Mouse (Mus musculus): ENCODE measurements around the gene Psmd1. TPM values are rescaled to one million over a fixed set of nuclear protein-coding genes. Genes with fewer than 3 reads are reported as not detected.
A peak's percentile ranks its signal among the peaks of the same experiment; 100 is the strongest.
"Not testable (repeated sequence)": the region's sequence is repeated elsewhere in the genome, so short reads cannot be mapped to it uniquely, and the experiment has no call there.

Psmd1 gene
- total RNA-seq (2021), result 100 to 1,000 TPM in 1 of 2 experiments, 10 to 100 TPM in 1; 97.9 to 109 TPM

DNA sequence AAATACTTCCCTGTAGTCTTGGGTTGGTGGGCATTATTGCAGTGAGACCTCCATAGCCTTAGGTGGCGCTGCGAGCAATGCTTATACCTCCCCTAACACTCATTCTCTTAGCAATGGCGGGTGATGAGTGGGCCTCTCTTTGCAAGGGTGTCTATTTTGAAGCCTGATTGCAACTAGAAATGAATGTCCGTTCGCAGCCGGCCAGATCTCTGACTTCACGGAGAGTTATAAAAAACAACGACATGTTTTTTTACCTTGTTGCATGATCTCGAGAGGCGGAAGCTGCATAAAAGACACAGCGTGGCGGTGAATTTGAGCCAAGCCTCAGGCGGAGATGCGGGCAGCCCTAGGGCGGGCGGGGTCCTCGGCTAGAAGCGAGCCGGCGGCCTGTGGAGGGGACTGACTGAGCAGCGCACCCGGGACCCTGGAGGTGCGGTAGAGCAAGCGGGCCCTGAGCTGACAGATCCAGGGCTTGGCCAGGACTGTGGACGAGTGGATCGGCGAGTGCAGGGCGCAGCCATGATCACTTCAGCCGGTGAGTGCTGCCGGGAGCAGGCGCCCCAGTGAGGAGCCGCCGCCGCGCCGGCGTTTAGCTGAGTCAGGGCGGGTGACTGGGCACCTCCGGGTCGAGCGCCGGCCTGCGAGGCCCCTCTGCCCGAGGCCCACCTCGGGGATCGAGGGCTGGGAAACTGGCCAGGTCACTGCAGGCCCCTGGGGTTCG is at the start of gene Psmd1:
Gene Psmd1, plus strand, starts transcription at position 117 of the 721 bp plus-strand sequence.
- peak; percentile 89 to 93 for DNase-seq (ENCODE audit: extremely low spot score in 1 of 2, low spot score in 1 of 2)

DNA sequence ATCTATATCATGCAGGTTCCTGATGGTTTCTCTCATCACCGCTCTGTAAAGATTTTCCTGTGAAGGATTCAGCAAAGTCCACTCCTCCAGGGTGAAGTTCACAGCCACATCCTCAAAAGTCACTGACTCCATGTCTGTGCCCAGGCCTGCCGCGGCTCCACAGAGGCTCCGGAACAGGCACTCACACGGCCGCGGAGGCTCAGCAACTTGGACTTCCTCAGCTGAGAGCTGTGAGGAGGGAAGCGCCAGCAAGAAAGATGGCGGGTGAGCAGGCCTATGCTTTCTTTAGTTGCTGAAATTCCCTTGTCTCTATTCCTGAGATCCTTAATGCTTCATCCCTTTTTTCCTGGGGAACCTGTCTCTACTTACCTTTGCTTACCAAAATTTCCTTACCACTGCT is 48.4 kb upstream of the Psmd1 start:
- DNase-seq (ENCODE audit: extremely low spot score in 1 of 2, low spot score in 1 of 2), result not testable (repeated sequence)

DNA sequence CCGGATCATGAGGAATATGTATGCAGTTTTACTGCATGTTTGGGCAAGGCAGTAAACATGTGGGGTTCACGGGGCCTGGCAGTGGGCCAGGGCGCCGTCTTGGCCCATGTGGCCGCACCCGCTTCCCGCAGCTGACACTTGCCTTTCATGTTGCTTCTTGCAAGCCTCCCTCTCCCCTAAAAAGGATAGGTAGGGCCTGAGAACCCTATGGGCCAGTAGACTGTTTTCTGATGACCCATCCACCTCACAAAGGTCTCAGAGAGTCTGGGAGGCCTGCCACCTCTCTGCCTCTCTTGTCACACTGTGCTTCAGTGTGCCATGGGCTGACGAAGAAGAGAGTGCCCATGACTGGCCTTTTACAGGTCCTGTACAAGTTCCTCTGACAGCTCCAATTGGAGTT is 47.7 kb upstream of the Psmd1 start, which contains the start of gene Spata3:
Gene Spata3, plus strand, starts transcription at position 301 of the 400 bp plus-strand sequence.
- DNase-seq (ENCODE audit: extremely low spot score in 1 of 2, low spot score in 1 of 2), result no peak

- peak; percentile 50 to 60 for DNase-seq (ENCODE audit: extremely low spot score in 1 of 2, low spot score in 1 of 2)
Measured at GRCm38 (mm10) chr1:86018235-86019055, 45.7 kb upstream of the Psmd1 start.

GRCm38 (mm10) chr1:86021365-86021989 is 42.7 kb upstream of the Psmd1 start:
- DNase-seq (ENCODE audit: extremely low spot score in 1 of 2, low spot score in 1 of 2), result no peak

GRCm38 (mm10) chr1:86032273-86032987 is 31.8 kb upstream of the Psmd1 start:
- peak in 1 of 2 experiments; percentile 33 for DNase-seq (ENCODE audit: extremely low spot score in 1 of 2, low spot score in 1 of 2)

- no peak for DNase-seq (ENCODE audit: extremely low spot score in 1 of 2, low spot score in 1 of 2)
Measured at GRCm38 (mm10) chr1:86038191-86038951, 25.8 kb upstream of the Psmd1 start.

DNA sequence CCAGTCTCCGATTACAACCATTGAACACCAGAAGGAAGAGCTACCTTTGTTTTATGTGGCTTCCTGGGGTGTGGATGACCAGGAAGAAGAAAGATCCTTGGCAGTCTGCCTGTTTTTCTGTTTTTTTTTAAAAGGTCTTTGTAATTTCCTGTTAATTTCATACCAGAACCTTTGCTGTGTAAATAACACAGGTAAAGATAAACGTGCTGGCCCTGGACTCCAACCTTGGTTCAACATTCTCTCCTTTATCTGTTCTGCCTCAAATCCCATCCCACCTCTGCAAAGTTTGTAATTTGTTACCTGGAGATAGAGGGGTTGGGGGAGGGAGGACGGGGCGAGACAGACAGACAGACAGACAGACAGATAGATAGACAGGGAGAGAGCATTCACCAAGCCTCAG is 24.1 kb upstream of the Psmd1 start:
- no peak for DNase-seq (ENCODE audit: extremely low spot score in 1 of 2, low spot score in 1 of 2)

DNA sequence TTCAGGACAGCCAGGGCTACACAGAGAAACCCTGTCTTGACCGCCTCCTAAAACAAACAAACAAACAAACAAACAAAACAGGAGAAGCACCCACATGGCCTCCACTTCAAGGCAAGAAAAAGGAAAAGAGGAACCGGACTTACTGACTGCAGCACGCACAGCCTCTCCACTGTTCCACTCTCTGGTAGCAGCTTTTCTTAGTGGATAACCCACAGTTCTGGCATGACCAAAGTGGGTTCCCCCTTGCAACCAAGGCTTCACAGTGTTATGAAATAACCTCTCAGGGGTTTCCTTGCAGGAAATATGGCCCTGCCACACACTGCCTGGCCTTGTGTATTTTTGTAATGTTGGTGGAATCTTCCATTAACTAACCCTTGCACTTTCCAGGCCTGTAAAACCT is 23.4 kb upstream of the Psmd1 start:
- DNase-seq (ENCODE audit: extremely low spot score in 1 of 2, low spot score in 1 of 2), result no peak

DNA sequence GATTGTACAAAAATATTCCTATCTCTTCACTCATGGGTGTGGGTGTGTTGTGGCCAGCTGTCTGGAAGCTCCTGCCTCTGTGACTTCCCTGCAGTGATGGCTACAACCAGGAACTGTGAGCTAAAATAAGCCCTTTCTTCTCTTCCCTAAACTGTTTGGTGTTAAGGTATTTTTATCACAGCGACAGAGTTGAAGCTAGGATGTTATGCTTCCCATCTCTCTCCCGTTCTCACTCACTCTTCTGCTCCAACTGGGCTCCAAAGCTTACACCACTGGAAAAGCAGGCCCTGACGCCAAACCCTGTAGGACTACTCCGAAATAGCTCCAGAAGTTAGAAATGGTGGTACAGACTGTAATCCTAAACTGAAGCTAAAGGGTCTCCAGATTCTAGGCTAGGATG is 19.1 kb upstream of the Psmd1 start:
- DNase-seq (ENCODE audit: extremely low spot score in 1 of 2, low spot score in 1 of 2), result no peak

- DNase-seq (ENCODE audit: extremely low spot score in 1 of 2, low spot score in 1 of 2), result peak; percentile 23 to 36
Measured at GRCm38 (mm10) chr1:86045848-86046805, 18.1 kb upstream of the Psmd1 start, which contains the start of gene 2810459M11Rik. Gene 2810459M11Rik, plus strand, starts transcription at chr1:86045863.

DNA sequence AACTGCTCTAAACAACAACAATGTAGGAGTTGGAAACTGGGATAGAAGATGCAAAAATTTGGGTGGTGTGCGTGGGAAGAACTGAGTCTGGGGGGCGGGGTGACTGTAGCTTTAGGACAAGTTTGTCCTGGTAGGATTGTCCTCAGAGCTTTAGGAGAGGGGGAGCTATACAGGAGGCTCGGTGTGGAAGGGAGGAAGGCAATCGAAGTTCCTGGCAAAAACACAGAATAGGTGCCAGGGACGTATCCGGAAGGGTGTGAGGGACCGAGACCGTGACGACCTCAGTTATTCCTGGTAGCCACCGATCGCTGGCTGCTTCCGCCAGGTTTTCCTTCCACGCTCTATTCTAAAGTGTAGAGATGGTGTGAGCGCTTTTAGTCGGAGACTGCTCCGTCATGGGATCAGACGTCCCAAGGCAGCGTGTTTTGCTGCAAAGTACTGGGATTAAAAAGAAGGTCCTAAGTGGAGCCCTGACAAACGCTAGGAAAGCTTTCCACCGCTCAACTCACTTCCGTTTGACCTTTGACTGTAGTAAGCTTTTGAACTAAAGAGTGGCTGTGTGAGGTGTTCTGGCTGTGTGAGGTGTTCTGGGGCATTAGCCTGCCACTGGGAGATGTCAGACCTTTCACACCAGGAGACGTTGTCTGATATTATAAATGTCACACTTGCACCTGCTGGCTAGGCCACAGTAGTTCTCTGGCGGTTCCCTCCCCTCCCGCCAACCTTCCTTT is 17.2 kb upstream of the Psmd1 start:
- DNase-seq (ENCODE audit: extremely low spot score in 1 of 2, low spot score in 1 of 2), result no peak

GRCm38 (mm10) chr1:86048231-86048630 is 16.0 kb upstream of the Psmd1 start:
- no peak for DNase-seq (ENCODE audit: extremely low spot score in 1 of 2, low spot score in 1 of 2)

- no peak for DNase-seq (ENCODE audit: extremely low spot score in 1 of 2, low spot score in 1 of 2)
Measured at GRCm38 (mm10) chr1:86048744-86049143, 15.4 kb upstream of the Psmd1 start.

- peak; percentile 51 to 68 for DNase-seq (ENCODE audit: extremely low spot score in 1 of 2, low spot score in 1 of 2)
Measured at GRCm38 (mm10) chr1:86053198-86053921, 10.8 kb upstream of the Psmd1 start.

GRCm38 (mm10) chr1:86054943-86055342 is 9.2 kb upstream of the Psmd1 start:
- no peak for DNase-seq (ENCODE audit: extremely low spot score in 1 of 2, low spot score in 1 of 2)

GRCm38 (mm10) chr1:86056284-86056683 is 7.9 kb upstream of the Psmd1 start:
- DNase-seq (ENCODE audit: extremely low spot score in 1 of 2, low spot score in 1 of 2), result no peak

Measured in layer of hippocampus, postnatal 25 days (tissue).